Mouse (Mus musculus): ENCODE results near the gene Desi2. TPM values are rescaled to one million over a fixed set of nuclear protein-coding genes. Genes with fewer than 3 reads are reported as not detected.
"Not testable (repeated sequence)": the region's sequence is repeated elsewhere in the genome, so short reads cannot be mapped to it uniquely, and the experiment has no call there.

Gene Desi2
- total RNA-seq (2014; rRNA removed) (26.6 and 28.6 TPM in 2 replicates), polyA plus RNA-seq (2015; fragmentation: Nextera tagmentation; extraction: Ambion mirVana) (23.4 and 27.9 TPM in 2 replicates)

DNA sequence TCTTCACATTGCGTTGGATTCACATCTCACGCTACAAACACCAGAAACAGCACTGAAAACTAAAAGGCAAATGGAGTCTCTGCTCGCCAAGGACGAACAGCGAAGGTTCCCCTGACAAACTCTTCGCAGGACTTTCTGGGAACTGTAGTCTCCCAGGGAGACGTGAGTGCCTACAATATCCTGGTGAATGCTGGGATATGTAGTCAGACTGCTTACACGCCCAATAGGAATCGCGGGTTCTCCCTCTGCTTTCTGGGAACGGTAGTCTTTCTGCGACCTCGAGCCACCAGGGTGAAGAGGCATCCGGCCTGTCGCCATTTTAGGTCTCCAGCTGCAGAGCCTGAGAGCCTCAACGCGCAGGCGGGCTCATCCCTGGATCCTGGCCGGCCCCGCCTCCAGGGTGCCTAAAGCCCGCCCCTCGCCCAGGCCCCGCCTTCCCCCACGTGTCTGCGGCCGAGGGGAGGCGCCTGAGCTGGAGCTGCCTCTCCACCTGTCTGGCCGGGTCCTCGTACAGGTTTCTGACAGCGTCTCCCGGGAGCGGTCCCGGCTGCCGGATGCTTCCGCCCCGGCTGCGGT is at the start of gene Desi2:
Gene Desi2, plus strand, starts transcription at position 202 of the 576 bp plus-strand sequence.
- DNase-seq (ENCODE audit: low spot score) (peak; percentile 99), ATAC-seq (ENCODE audit: low FRiP score) (peak; percentile 99)
- peak; percentile 19; the same call in 1 of the 2 replicates for TF ChIP-seq CTCF (IDR thresholded peaks at IDR 0.05)
- not testable (repeated sequence) for H3K4me1 ChIP-seq (ENCODE audit: insufficient read depth, low read length); H3K36me3 ChIP-seq (ENCODE audit: insufficient read depth, low read length); H3K9me3 ChIP-seq (ENCODE audit: low read length); H3K27me3 ChIP-seq (ENCODE audit: insufficient read depth, low read length)
- Histone ChIP-seq H3K9ac (replicated peaks; ENCODE audit: low read length, poor library complexity, severe bottlenecking) (peak within 1 kb of the TSS; percentile 55), H3K4me2 (ENCODE audit: low read depth, low read length, poor library complexity, severe bottlenecking) (peak within 1 kb of the TSS; percentile 74), H3K4me3 (ENCODE audit: low read depth, low read length) (peak within 1 kb of the TSS; percentile 54), H3K27ac (ENCODE audit: low read depth, low read length) (peak within 1 kb of the TSS; percentile 65; the same call in 1 of the 2 replicates)
- WGBS: under 1% methylated on average over 30 of the region's 37 CpGs

DNA sequence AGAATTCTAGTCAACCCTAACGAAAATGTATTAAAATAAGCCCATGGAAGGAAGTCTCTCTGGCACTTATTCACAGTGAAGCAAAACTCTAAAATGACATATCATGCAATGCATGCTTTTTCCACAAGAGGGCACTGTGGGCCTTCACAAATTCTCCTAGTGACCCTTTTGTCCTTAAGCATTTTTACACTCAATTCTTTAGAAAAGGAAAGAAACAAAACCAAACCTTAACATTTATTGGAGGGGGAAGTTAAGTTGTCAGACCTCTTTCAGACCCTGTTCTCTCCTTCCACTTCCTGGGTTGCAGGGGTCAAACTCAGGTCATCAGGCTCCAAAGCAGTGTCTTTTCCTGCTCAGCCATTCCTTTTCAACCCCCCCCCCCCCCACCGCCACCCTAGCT is 40.7 kb upstream of the Desi2 start:
- not testable (repeated sequence) for ATAC-seq (ENCODE audit: low FRiP score); H3K4me1 ChIP-seq (ENCODE audit: insufficient read depth, low read length); H3K4me3 ChIP-seq (ENCODE audit: low read depth, low read length); H3K36me3 ChIP-seq (ENCODE audit: insufficient read depth, low read length); H3K4me2 ChIP-seq (ENCODE audit: low read depth, low read length, poor library complexity, severe bottlenecking); H3K9me3 ChIP-seq (ENCODE audit: low read length); H3K27ac ChIP-seq (ENCODE audit: low read depth, low read length); H3K9ac ChIP-seq (replicated peaks; ENCODE audit: low read length, poor library complexity, severe bottlenecking); H3K27me3 ChIP-seq (ENCODE audit: insufficient read depth, low read length)
- peak; percentile 67 for TF ChIP-seq CTCF (IDR thresholded peaks at IDR 0.05)
- peak; percentile 24 for DNase-seq (ENCODE audit: low spot score)
- 7% methylated on average over 2 of the region's 2 CpGs for WGBS

DNA sequence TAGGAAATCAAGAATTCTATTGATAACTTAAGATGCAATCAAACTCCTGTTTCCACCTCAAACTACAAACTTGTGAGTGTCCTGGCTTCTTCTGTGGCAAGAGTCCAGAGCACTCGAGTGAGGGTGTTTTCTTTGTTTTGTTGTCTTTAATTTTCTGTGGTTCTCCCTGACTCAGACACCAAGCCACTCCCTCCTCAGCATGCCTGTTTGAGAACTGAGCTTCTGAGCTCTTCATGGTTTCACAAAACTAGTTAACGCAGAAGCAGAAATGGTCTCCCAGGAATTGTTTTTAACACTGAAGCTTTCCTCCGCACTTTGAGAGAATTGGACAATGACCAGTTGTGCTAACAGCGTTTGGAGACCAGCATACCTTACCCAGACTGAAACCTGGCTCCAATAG is 40.3 kb upstream of the Desi2 start:
- WGBS: 41% methylated on average over 3 of the region's 4 CpGs
- not testable (repeated sequence) for ATAC-seq (ENCODE audit: low FRiP score); H3K27ac ChIP-seq (ENCODE audit: low read depth, low read length); H3K27me3 ChIP-seq (ENCODE audit: insufficient read depth, low read length); H3K4me3 ChIP-seq (ENCODE audit: low read depth, low read length); H3K36me3 ChIP-seq (ENCODE audit: insufficient read depth, low read length); H3K9me3 ChIP-seq (ENCODE audit: low read length); H3K9ac ChIP-seq (replicated peaks; ENCODE audit: low read length, poor library complexity, severe bottlenecking); H3K4me2 ChIP-seq (ENCODE audit: low read depth, low read length, poor library complexity, severe bottlenecking); DNase-seq (ENCODE audit: low spot score); H3K4me1 ChIP-seq (ENCODE audit: insufficient read depth, low read length)

DNA sequence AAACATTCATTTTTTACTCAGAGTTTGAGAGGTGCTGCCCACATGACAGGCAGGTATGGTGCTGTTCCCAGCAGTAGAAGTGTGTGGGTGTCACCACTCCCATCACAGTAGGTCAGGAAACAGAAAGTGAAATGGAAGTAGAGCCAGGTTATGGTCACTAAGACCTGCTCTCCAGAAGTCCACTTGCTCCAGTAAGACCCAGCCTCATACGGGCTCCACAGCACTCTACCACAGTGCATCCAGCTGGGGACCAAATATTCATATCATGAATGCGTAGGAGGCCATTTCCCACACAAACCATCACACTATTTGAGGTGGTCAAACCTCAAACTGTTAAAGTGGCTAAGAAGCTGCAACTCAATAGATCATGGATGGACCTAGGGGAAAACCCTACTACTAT is 5.0 kb upstream of the Desi2 start:
- 91% methylated on average over 2 of the region's 2 CpGs for WGBS
- no peaks in the 10 kb centered on the region for H3K9me3 ChIP-seq (ENCODE audit: low read length)
- H3K9ac ChIP-seq (replicated peaks; ENCODE audit: low read length, poor library complexity, severe bottlenecking): no peak overlapping the region
- no peak overlapping the region for H3K4me3 ChIP-seq (ENCODE audit: low read depth, low read length)
- no peak overlapping the region for H3K27ac ChIP-seq (ENCODE audit: low read depth, low read length)
- no peak overlapping the region for H3K4me2 ChIP-seq (ENCODE audit: low read depth, low read length, poor library complexity, severe bottlenecking)
- no peaks in the 10 kb centered on the region for H3K4me1 ChIP-seq (ENCODE audit: insufficient read depth, low read length)
- ATAC-seq (ENCODE audit: low FRiP score): no peak
- no peaks in the 10 kb centered on the region for H3K36me3 ChIP-seq (ENCODE audit: insufficient read depth, low read length)
- no peak for TF ChIP-seq CTCF (IDR thresholded peaks at IDR 0.05)
- DNase-seq (ENCODE audit: low spot score): no peak
- H3K27me3 ChIP-seq (ENCODE audit: insufficient read depth, low read length): no peaks in the 10 kb centered on the region

DNA sequence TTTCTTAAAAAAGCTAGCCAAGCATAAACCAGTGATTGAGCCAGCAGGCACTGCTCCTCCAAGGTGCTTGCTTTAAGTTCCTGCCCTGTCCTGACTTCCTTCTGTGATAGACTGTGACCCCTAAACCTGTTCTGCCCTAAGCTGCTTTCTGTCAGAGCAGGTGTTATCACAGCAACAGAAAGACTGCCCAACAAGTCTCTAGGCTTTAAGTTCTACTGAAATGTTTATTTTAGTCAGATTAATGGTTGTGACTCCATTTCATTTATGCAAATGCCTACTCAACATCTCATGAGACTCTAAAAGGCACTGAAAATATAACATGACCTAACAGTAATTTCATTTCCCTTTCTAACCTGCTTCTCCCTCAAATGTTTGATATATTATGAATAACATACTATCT is 1.6 kb upstream of the Desi2 start:
- Histone ChIP-seq H3K9ac (replicated peaks; ENCODE audit: low read length, poor library complexity, severe bottlenecking) (no peak overlapping the region), H3K4me3 (ENCODE audit: low read depth, low read length) (no peak overlapping the region), H3K9me3 (ENCODE audit: low read length) (no peaks in the 10 kb centered on the region), H3K36me3 (ENCODE audit: insufficient read depth, low read length) (no peaks in the 10 kb centered on the region), H3K4me2 (ENCODE audit: low read depth, low read length, poor library complexity, severe bottlenecking) (no peak overlapping the region), H3K27ac (ENCODE audit: low read depth, low read length) (no peak overlapping the region), H3K4me1 (ENCODE audit: insufficient read depth, low read length) (no peaks in the 10 kb centered on the region; the same call in 1 of the 2 replicates), H3K27me3 (ENCODE audit: insufficient read depth, low read length) (no peaks in the 10 kb centered on the region)
- TF ChIP-seq CTCF (IDR thresholded peaks at IDR 0.05): no peak
- ATAC-seq (ENCODE audit: low FRiP score): no peak
- no peak for DNase-seq (ENCODE audit: low spot score)

- DNase-seq (ENCODE audit: low spot score) (peak; percentile 41), ATAC-seq (ENCODE audit: low FRiP score) (peak; percentile 73; the same call in 1 of the 2 replicates)
- Histone ChIP-seq H3K4me3 (ENCODE audit: low read depth, low read length) (peak overlapping the region; percentile 54), H3K4me2 (ENCODE audit: low read depth, low read length, poor library complexity, severe bottlenecking) (peak overlapping the region; percentile 40), H3K9ac (replicated peaks; ENCODE audit: low read length, poor library complexity, severe bottlenecking) (peak overlapping the region; percentile 55; the same call in 1 of the 2 replicates), H3K27ac (ENCODE audit: low read depth, low read length) (peak overlapping the region; percentile 65; the same call in 1 of the 2 replicates)
- WGBS: 0% methylated on average over 14 of the region's 38 CpGs
- H3K27me3 ChIP-seq (ENCODE audit: insufficient read depth, low read length); H3K4me1 ChIP-seq (ENCODE audit: insufficient read depth, low read length); H3K9me3 ChIP-seq (ENCODE audit: low read length); H3K36me3 ChIP-seq (ENCODE audit: insufficient read depth, low read length): not testable (repeated sequence)
- TF ChIP-seq CTCF (IDR thresholded peaks at IDR 0.05): peak; percentile 43
These were observed 593 bp downstream of the Desi2 start for GRCm38 (mm10) chr1:178187810-178188209.
